Mouse (Mus musculus): ENCODE data around the gene Aox4. TPM values are rescaled to one million over a fixed set of nuclear protein-coding genes. Genes with fewer than 3 reads are reported as not detected.

The Aox4 gene
- polyA plus RNA-seq, 1 experiment: not detected

GRCm38 (mm10) chr1:58288091-58288490 lies 77.9 kb downstream of the Aox4 start:
- WGBS: 47% methylated on average over 3 of the region's 3 CpGs
- no peak overlapping the region for H3K27ac ChIP-seq (ENCODE audit: insufficient read depth, low read depth, low read length)
- H3K4me3 ChIP-seq (ENCODE audit: insufficient read depth, low read depth, low read length): no peak overlapping the region
- peaks cover 3% of the 10 kb centered on the region; the same call in 1 of the 2 replicates for H3K4me1 ChIP-seq (ENCODE audit: control insufficient read depth, insufficient read depth, low read length)
- TF ChIP-seq CTCF (IDR thresholded peaks at IDR 0.05; ENCODE audit: insufficient read depth, low read depth, low read length): no peak
- TF ChIP-seq POLR2A (IDR thresholded peaks at IDR 0.05; ENCODE audit: insufficient read depth, low read depth, low read length): no peak

GRCm38 (mm10) chr1:58289863-58290469 lies 79.8 kb downstream of the Aox4 start:
- 18% methylated on average over 16 of the region's 16 CpGs for whole genome bisulfite sequencing
- Histone ChIP-seq H3K4me3 (ENCODE audit: insufficient read depth, low read depth, low read length) (no peak overlapping the region), H3K27ac (ENCODE audit: insufficient read depth, low read depth, low read length) (no peak overlapping the region), H3K4me1 (ENCODE audit: control insufficient read depth, insufficient read depth, low read length) (peaks cover 3% of the 10 kb centered on the region; the same call in 1 of the 2 replicates)
- TF ChIP-seq POLR2A (IDR thresholded peaks at IDR 0.05; ENCODE audit: insufficient read depth, low read depth, low read length) (no peak), CTCF (IDR thresholded peaks at IDR 0.05; ENCODE audit: insufficient read depth, low read depth, low read length) (no peak)

- TF ChIP-seq POLR2A (IDR thresholded peaks at IDR 0.05; ENCODE audit: insufficient read depth, low read depth, low read length) (no peak), CTCF (IDR thresholded peaks at IDR 0.05; ENCODE audit: insufficient read depth, low read depth, low read length) (no peak)
- WGBS: 52% methylated on average over 13 of the region's 13 CpGs
- H3K27ac ChIP-seq (ENCODE audit: insufficient read depth, low read depth, low read length): no peak overlapping the region
- peaks cover 3% of the 10 kb centered on the region; the same call in 1 of the 2 replicates for H3K4me1 ChIP-seq (ENCODE audit: control insufficient read depth, insufficient read depth, low read length)
- H3K4me3 ChIP-seq (ENCODE audit: insufficient read depth, low read depth, low read length): no peak overlapping the region
Observed at GRCm38 (mm10) chr1:58291394-58292300, 81.5 kb downstream of the Aox4 start.

GRCm38 (mm10) chr1:58294730-58295129 lies 84.5 kb downstream of the Aox4 start:
- peaks cover 2% of the 10 kb centered on the region; the same call in 1 of the 2 replicates for H3K4me1 ChIP-seq (ENCODE audit: control insufficient read depth, insufficient read depth, low read length)
- no peak overlapping the region for H3K4me3 ChIP-seq (ENCODE audit: insufficient read depth, low read depth, low read length)
- TF ChIP-seq CTCF (IDR thresholded peaks at IDR 0.05; ENCODE audit: insufficient read depth, low read depth, low read length): no peak
- no peak for TF ChIP-seq POLR2A (IDR thresholded peaks at IDR 0.05; ENCODE audit: insufficient read depth, low read depth, low read length)
- H3K27ac ChIP-seq (ENCODE audit: insufficient read depth, low read depth, low read length): no peak overlapping the region
- 89% methylated on average over 5 of the region's 5 CpGs for WGBS

- Histone ChIP-seq H3K27ac (ENCODE audit: insufficient read depth, low read depth, low read length) (no peak overlapping the region), H3K4me3 (ENCODE audit: insufficient read depth, low read depth, low read length) (no peak overlapping the region), H3K4me1 (ENCODE audit: control insufficient read depth, insufficient read depth, low read length) (no peaks in the 10 kb centered on the region)
- WGBS: 4% methylated on average over 7 of the region's 7 CpGs
- TF ChIP-seq CTCF (IDR thresholded peaks at IDR 0.05; ENCODE audit: insufficient read depth, low read depth, low read length): peak; percentile 60
- no peak for TF ChIP-seq POLR2A (IDR thresholded peaks at IDR 0.05; ENCODE audit: insufficient read depth, low read depth, low read length)
Observed at GRCm38 (mm10) chr1:58296278-58296677, 86.1 kb downstream of the Aox4 start.

- WGBS: 61% methylated on average over 4 of the region's 4 CpGs
- Histone ChIP-seq H3K4me1 (ENCODE audit: control insufficient read depth, insufficient read depth, low read length) (no peaks in the 10 kb centered on the region), H3K27ac (ENCODE audit: insufficient read depth, low read depth, low read length) (no peak overlapping the region), H3K4me3 (ENCODE audit: insufficient read depth, low read depth, low read length) (no peak overlapping the region)
- TF ChIP-seq CTCF (IDR thresholded peaks at IDR 0.05; ENCODE audit: insufficient read depth, low read depth, low read length): no peak
- TF ChIP-seq POLR2A (IDR thresholded peaks at IDR 0.05; ENCODE audit: insufficient read depth, low read depth, low read length): no peak
Observed at GRCm38 (mm10) chr1:58296821-58297220, 86.6 kb downstream of the Aox4 start.

GRCm38 (mm10) chr1:58298347-58298746 lies 88.2 kb downstream of the Aox4 start:
- WGBS: 75% methylated on average over 6 of the region's 6 CpGs

GRCm38 (mm10) chr1:58301073-58301472 lies 90.9 kb downstream of the Aox4 start:
- no peak overlapping the region for H3K27ac ChIP-seq (ENCODE audit: insufficient read depth, low read depth, low read length)
- no peak overlapping the region for H3K4me3 ChIP-seq (ENCODE audit: insufficient read depth, low read depth, low read length)
- H3K4me1 ChIP-seq (ENCODE audit: control insufficient read depth, insufficient read depth, low read length): peaks cover 3% of the 10 kb centered on the region; the same call in 1 of the 2 replicates
- 93% methylated on average over 7 of the region's 7 CpGs for WGBS
- no peak for TF ChIP-seq POLR2A (IDR thresholded peaks at IDR 0.05; ENCODE audit: insufficient read depth, low read depth, low read length)
- no peak for TF ChIP-seq CTCF (IDR thresholded peaks at IDR 0.05; ENCODE audit: insufficient read depth, low read depth, low read length)

More at GRCm38 (mm10) chr1:58298347-58298746, 88.2 kb downstream of the Aox4 start:
- Histone ChIP-seq H3K4me3 (ENCODE audit: insufficient read depth, low read depth, low read length) (no peak overlapping the region), H3K4me1 (ENCODE audit: control insufficient read depth, insufficient read depth, low read length) (no peaks in the 10 kb centered on the region), H3K27ac (ENCODE audit: insufficient read depth, low read depth, low read length) (no peak overlapping the region)
- no peak for TF ChIP-seq CTCF (IDR thresholded peaks at IDR 0.05; ENCODE audit: insufficient read depth, low read depth, low read length)
- TF ChIP-seq POLR2A (IDR thresholded peaks at IDR 0.05; ENCODE audit: insufficient read depth, low read depth, low read length): no peak

- WGBS: 82% methylated on average over 6 of the region's 6 CpGs
- H3K4me1 ChIP-seq (ENCODE audit: control insufficient read depth, insufficient read depth, low read length): peaks cover 3% of the 10 kb centered on the region; the same call in 1 of the 2 replicates
Observed at GRCm38 (mm10) chr1:58302015-58302414, 91.8 kb downstream of the Aox4 start.

More at GRCm38 (mm10) chr1:58302015-58302414, 91.8 kb downstream of the Aox4 start:
- TF ChIP-seq POLR2A (IDR thresholded peaks at IDR 0.05; ENCODE audit: insufficient read depth, low read depth, low read length) (no peak), CTCF (IDR thresholded peaks at IDR 0.05; ENCODE audit: insufficient read depth, low read depth, low read length) (no peak)
- Histone ChIP-seq H3K27ac (ENCODE audit: insufficient read depth, low read depth, low read length) (no peak overlapping the region), H3K4me3 (ENCODE audit: insufficient read depth, low read depth, low read length) (no peak overlapping the region)
